Mouse (Mus musculus) retina, adult 2 months (tissue): Measurements from ENCODE around the gene Fntb.

Experiments used
- DNase-seq: peaks from one replicate; pipeline ENCODE4 v3.0.0-alpha.2; 2012; ENCODE audit warnings: low read depth, low spot score

The Fntb gene

GRCm38 (mm10) chr12:76765354-76765851, at the start of gene Fntb, which contains the start of gene Churc1:
Gene Fntb (plus strand): TSS chr12:76765589.
Gene Churc1 (plus strand): TSS chr12:76765538.
- peak; percentile 69 for DNase-seq

GRCm38 (mm10) chr12:76718384-76718783, 47.0 kb upstream of the Fntb start:
- no peak for DNase-seq

- DNase-seq: no peak
These were observed 44.8 kb upstream of the Fntb start for GRCm38 (mm10) chr12:76720572-76720971.

- no peak for DNase-seq
These were observed 43.4 kb upstream of the Fntb start for GRCm38 (mm10) chr12:76722026-76722425.

GRCm38 (mm10) chr12:76727955-76728354, 37.4 kb upstream of the Fntb start:
- no peak for DNase-seq

GRCm38 (mm10) chr12:76750866-76751459, 14.4 kb upstream of the Fntb start:
- DNase-seq: no peak

GRCm38 (mm10) chr12:76752652-76753318, 12.6 kb upstream of the Fntb start:
- peak; percentile 18 for DNase-seq

GRCm38 (mm10) chr12:76765901-76766630, 677 bp downstream of the Fntb start:
- no peak for DNase-seq

GRCm38 (mm10) chr12:76770841-76771500, 5.6 kb downstream of the Fntb start:
- no peak for DNase-seq

- DNase-seq: no peak
These were observed 6.2 kb downstream of the Fntb start for GRCm38 (mm10) chr12:76771540-76771939.

- no peak for DNase-seq
These were observed 9.3 kb downstream of the Fntb start for GRCm38 (mm10) chr12:76774652-76775051.

GRCm38 (mm10) chr12:76775132-76775531, 9.7 kb downstream of the Fntb start:
- no peak for DNase-seq

- DNase-seq: no peak
These were observed 11.5 kb downstream of the Fntb start for GRCm38 (mm10) chr12:76776898-76777297.

- DNase-seq: no peak
These were observed 12.5 kb downstream of the Fntb start for GRCm38 (mm10) chr12:76777845-76778244.

GRCm38 (mm10) chr12:76778305-76779083, 13.1 kb downstream of the Fntb start:
- DNase-seq: no peak

- no peak for DNase-seq
These were observed 14.6 kb downstream of the Fntb start for GRCm38 (mm10) chr12:76779951-76780350.

GRCm38 (mm10) chr12:76780639-76781468, 15.5 kb downstream of the Fntb start:
- DNase-seq: no peak

GRCm38 (mm10) chr12:76784056-76784619, 18.7 kb downstream of the Fntb start:
- DNase-seq: no peak

- DNase-seq: no peak
These were observed 25.2 kb downstream of the Fntb start for GRCm38 (mm10) chr12:76790446-76791084.
